Mouse (Mus musculus): ENCODE measurements around the gene Srp72. TPM values are rescaled to one million over a fixed set of nuclear protein-coding genes. Genes with fewer than 3 reads are reported as not detected.
A peak's percentile ranks its signal among the peaks of the same experiment; 100 is the strongest.
"Not testable (repeated sequence)": the region's sequence is repeated elsewhere in the genome, so short reads cannot be mapped to it uniquely, and the experiment has no call there.

The Srp72 gene
- polyA plus RNA-seq, 1 experiment = 3.4 TPM

DNA sequence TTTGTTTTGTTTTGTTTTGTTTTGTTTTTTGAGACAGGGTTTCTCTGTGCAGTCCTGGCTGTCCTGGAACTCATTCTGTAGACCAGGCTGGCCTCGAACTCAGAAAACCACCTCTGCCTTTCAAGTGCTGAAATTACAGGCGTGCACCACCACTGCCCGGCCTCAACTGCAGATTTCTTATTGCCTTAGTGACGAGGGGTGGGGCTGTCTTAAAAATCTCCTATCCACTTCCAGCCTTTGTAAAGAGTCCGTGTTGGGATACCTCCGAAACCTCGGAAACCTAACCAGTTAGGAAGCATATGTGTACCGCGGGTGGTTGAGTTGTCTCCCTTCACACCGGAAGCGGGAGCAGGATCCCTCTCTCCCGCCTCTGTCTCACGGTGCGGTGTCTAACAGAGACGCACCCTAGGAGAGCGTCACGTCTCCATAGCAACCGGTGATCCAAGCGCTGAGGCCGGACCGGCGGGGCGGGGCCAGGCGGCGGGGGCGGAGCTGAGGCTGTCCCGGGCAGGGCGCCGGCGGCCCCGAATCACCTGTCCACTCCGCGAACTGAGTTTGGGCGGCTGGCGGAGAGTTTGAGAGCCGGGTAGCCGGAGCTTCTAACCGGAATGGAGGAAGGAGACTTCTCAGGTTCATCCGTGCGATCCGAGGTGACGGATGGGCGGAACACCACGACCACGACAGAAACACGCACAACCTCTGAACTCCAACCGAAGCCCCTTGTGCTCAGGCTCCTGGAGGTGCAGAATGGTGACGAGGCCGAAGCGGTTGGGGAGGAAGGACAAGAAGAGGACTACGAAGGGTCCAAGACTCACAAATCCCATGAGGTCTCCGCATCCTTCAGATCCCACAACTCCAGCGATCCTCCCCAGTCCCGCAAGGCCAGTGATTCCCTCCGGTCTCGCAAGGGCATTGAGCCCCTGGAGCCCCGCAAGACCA lies 41.3 kb downstream of the Srp72 start, which contains the start of gene Thegl:
Gene Thegl (plus strand): TSS at position 480 of the 939 bp plus-strand sequence.
- Histone ChIP-seq H3K36me3 (ENCODE audit: control insufficient read depth) (no peaks in the 10 kb centered on the region), H3K9me3 (ENCODE audit: control insufficient read depth, low read length) (no peaks in the 10 kb centered on the region; the same call in 1 of the 2 replicates), H3K4me1 (ENCODE audit: control insufficient read depth) (peaks cover 43% of the 10 kb centered on the region), H3K4me3 (replicated peaks) (peak within 1 kb of the TSS; percentile 72), H3K27me3 (ENCODE audit: control insufficient read depth) (peaks cover 4% of the 10 kb centered on the region)
- TF ChIP-seq GATA1 (IDR thresholded peaks at IDR 0.05; ENCODE audit: low read length) = no peak
- no peak for TF ChIP-seq TAL1 (IDR thresholded peaks at IDR 0.05; ENCODE audit: low read length)

GRCm38 (mm10) chr5:77028034-77028433 lies 53.6 kb downstream of the Srp72 start:
- TF ChIP-seq TAL1 (IDR thresholded peaks at IDR 0.05; ENCODE audit: low read length) (no peak), GATA1 (IDR thresholded peaks at IDR 0.05; ENCODE audit: low read length) (no peak)
- Histone ChIP-seq H3K36me3 (ENCODE audit: control insufficient read depth) (peaks cover 3% of the 10 kb centered on the region), H3K27me3 (ENCODE audit: control insufficient read depth) (no peaks in the 10 kb centered on the region), H3K4me3 (replicated peaks) (no peak overlapping the region), H3K9me3 (ENCODE audit: control insufficient read depth, low read length) (peaks cover 18% of the 10 kb centered on the region), H3K4me1 (ENCODE audit: control insufficient read depth) (peaks cover 20% of the 10 kb centered on the region)

GRCm38 (mm10) chr5:77029735-77030134 lies 55.3 kb downstream of the Srp72 start:
- TF ChIP-seq GATA1 (IDR thresholded peaks at IDR 0.05; ENCODE audit: low read length) = no peak
- no peak for TF ChIP-seq TAL1 (IDR thresholded peaks at IDR 0.05; ENCODE audit: low read length)
- Histone ChIP-seq H3K4me3 (replicated peaks) (no peak overlapping the region), H3K9me3 (ENCODE audit: control insufficient read depth, low read length) (peaks cover 9% of the 10 kb centered on the region), H3K36me3 (ENCODE audit: control insufficient read depth) (peaks cover 3% of the 10 kb centered on the region), H3K4me1 (ENCODE audit: control insufficient read depth) (peaks cover 20% of the 10 kb centered on the region), H3K27me3 (ENCODE audit: control insufficient read depth) (no peaks in the 10 kb centered on the region)

DNA sequence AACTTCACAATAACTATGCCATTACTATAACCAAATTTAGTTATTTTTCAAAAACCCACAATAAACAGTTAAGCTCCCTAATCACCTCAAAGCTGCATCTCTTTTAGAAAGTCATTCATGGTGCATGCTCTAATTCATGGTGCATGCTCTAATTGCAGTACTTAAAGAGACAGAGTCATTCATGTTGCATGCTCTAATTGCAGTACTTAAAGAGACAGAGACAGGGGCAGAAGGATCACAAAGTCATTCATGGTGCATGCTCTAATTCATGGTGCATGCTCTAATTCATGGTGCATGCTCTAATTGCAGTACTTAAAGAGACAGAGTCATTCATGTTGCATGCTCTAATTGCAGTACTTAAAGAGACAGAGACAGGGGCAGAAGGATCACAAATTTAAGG lies 60.6 kb downstream of the Srp72 start:
- not testable (repeated sequence) for H3K9me3 ChIP-seq (ENCODE audit: control insufficient read depth, low read length); H3K27me3 ChIP-seq (ENCODE audit: control insufficient read depth); H3K36me3 ChIP-seq (ENCODE audit: control insufficient read depth); H3K4me3 ChIP-seq (replicated peaks)
- H3K4me1 ChIP-seq (ENCODE audit: control insufficient read depth) = peaks cover 16% of the 10 kb centered on the region

DNA sequence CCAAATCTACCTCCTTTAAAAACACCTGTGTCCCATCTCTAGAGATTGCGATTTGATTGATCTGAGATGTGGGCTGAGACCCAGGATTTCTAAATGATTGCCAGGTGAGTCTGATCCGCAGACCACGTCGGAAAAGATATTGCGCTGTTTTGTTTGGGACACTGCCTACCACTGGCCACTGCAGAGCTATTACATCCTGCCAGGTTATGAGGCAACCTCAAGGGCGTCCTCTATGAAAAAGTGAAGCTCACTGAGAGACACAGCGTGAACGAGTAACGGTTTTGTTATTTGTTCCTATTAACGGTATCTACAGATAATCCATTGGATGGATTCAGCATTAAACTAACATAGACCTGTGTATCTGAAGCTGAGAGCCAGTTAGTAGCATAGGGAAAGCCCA lies 64.0 kb downstream of the Srp72 start:
- H3K4me3 ChIP-seq (replicated peaks) = no peak overlapping the region
- no peaks in the 10 kb centered on the region for H3K36me3 ChIP-seq (ENCODE audit: control insufficient read depth)
- H3K4me1 ChIP-seq (ENCODE audit: control insufficient read depth) = peaks cover 17% of the 10 kb centered on the region
- TF ChIP-seq TAL1 (IDR thresholded peaks at IDR 0.05; ENCODE audit: low read length) (no peak), GATA1 (IDR thresholded peaks at IDR 0.05; ENCODE audit: low read length) (no peak)
- no peaks in the 10 kb centered on the region for H3K27me3 ChIP-seq (ENCODE audit: control insufficient read depth)
- peaks cover 4% of the 10 kb centered on the region; the same call in 1 of the 2 replicates for H3K9me3 ChIP-seq (ENCODE audit: control insufficient read depth, low read length)

DNA sequence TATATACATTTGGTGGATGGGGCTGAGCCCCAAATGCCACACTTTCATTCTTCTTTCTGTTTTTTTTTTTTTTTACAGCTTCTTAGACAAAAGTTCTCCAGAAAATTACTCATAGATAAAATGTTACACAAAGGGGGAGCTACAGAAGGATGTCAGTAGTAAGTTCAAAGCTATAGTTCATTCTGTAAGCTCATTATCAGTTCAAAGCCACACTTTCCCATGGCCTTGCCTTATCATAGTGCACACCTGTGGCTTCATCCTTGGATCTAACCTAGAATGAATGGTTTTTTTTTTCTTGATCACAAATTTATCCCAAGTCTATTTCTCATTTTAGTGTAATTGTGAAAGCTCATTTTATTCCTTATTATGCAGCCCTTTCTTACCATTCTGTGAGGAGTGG lies 64.9 kb downstream of the Srp72 start:
- H3K9me3 ChIP-seq (ENCODE audit: control insufficient read depth, low read length) = peaks cover 4% of the 10 kb centered on the region; the same call in 1 of the 2 replicates
- peaks cover 17% of the 10 kb centered on the region for H3K4me1 ChIP-seq (ENCODE audit: control insufficient read depth)
- no peak for TF ChIP-seq TAL1 (IDR thresholded peaks at IDR 0.05; ENCODE audit: low read length)
- TF ChIP-seq GATA1 (IDR thresholded peaks at IDR 0.05; ENCODE audit: low read length) = no peak
- H3K36me3 ChIP-seq (ENCODE audit: control insufficient read depth) = no peaks in the 10 kb centered on the region
- H3K27me3 ChIP-seq (ENCODE audit: control insufficient read depth) = no peaks in the 10 kb centered on the region
- no peak overlapping the region for H3K4me3 ChIP-seq (replicated peaks)

GRCm38 (mm10) chr5:77044362-77044761 lies 69.9 kb downstream of the Srp72 start:
- TF ChIP-seq GATA1 (IDR thresholded peaks at IDR 0.05; ENCODE audit: low read length) (no peak), TAL1 (IDR thresholded peaks at IDR 0.05; ENCODE audit: low read length) (no peak)

More at GRCm38 (mm10) chr5:77044362-77044761, 69.9 kb downstream of the Srp72 start:
- Histone ChIP-seq H3K4me1 (ENCODE audit: control insufficient read depth) (peaks cover 7% of the 10 kb centered on the region), H3K36me3 (ENCODE audit: control insufficient read depth) (no peaks in the 10 kb centered on the region), H3K4me3 (replicated peaks) (no peak overlapping the region), H3K9me3 (ENCODE audit: control insufficient read depth, low read length) (no peaks in the 10 kb centered on the region), H3K27me3 (ENCODE audit: control insufficient read depth) (no peaks in the 10 kb centered on the region; the same call in 1 of the 2 replicates)

Other genes starting within 250 kb of the Srp72 start
- gene Aasdh, start 69.2 kb upstream of the Srp72 start, polyA plus RNA-seq (2012) = 0.01 and 0.08 TPM in 2 replicates
- 5.0 and 5.7 TPM in 2 replicates for gene Paics, start 23.4 kb upstream of the Srp72 start, polyA plus RNA-seq (2012)
- gene Ppat, start 23.1 kb upstream of the Srp72 start, polyA plus RNA-seq (2012) = 0.37 and 0.49 TPM in 2 replicates
- gene Arl9, start 29.4 kb downstream of the Srp72 start, polyA plus RNA-seq (2012) = not detected in 2 replicates
- 0.03 TPM in 1 of 2 replicates, not detected in the other for gene Thegl, start 41.3 kb downstream of the Srp72 start, polyA plus RNA-seq (2012)
- gene Hopx, start 140.4 kb downstream of the Srp72 start, polyA plus RNA-seq (2012) = 0.51 and 0.78 TPM in 2 replicates
- gene Spink2, start 236.8 kb downstream of the Srp72 start, polyA plus RNA-seq (2012) = not detected in 2 replicates

Data from erythroblast, embryonic 14.5 days (primary cell).